Mouse (Mus musculus) myocyte (in vitro differentiated cells): ENCODE data around the gene Bahd1. TPM values are rescaled to one million over a fixed set of nuclear protein-coding genes. Genes with fewer than 3 reads are reported as not detected.

Source experiments
- H3K27me3 ChIP-seq: one replicate; pipeline ENCODE4 v1.6.1; 2011; ENCODE audit not compliant: control insufficient read depth, insufficient read depth, insufficient read length
- H3K36me3 ChIP-seq: one replicate; pipeline ENCODE4 v1.6.1; 2011; ENCODE audit not compliant: control insufficient read depth, insufficient read depth
- H3K4me2 ChIP-seq: one replicate; pipeline ENCODE4 v1.6.1; 2011; ENCODE audit warnings: low read depth, control low read depth
- H3K4me3 ChIP-seq: one replicate; pipeline ENCODE4 v1.5.1; 2011; ENCODE audit warnings: mild to moderate bottlenecking, control low read depth, moderate library complexity
- H3K79me2 ChIP-seq: one replicate; pipeline ENCODE4 v1.6.1; 2011; ENCODE audit not compliant: control insufficient read depth, insufficient read depth
- H3ac ChIP-seq: one replicate; pipeline ENCODE4 v1.6.1; 2011; ENCODE audit not compliant: control insufficient read depth, insufficient read length
- CEBPB ChIP-seq: IDR thresholded peaks from 2 replicates; pipeline ENCODE4 v1.6.1; 2011; ENCODE audit warnings: mild to moderate bottlenecking, moderate library complexity; ENCODE audit not compliant: poor library complexity, insufficient read depth, severe bottlenecking
- E2F4 ChIP-seq: IDR thresholded peaks from one replicate; pipeline ENCODE4 v1.6.1; 2011; ENCODE audit warnings: mild to moderate bottlenecking, control low read depth, moderate library complexity; ENCODE audit not compliant: insufficient read depth
- MAX ChIP-seq: IDR thresholded peaks from one replicate; pipeline ENCODE4 v1.6.1; 2011; ENCODE audit warnings: low read depth, mild to moderate bottlenecking, control low read depth
- MYOD1 ChIP-seq, 3 experiments: IDR thresholded peaks; one replicate each; pipeline ENCODE4 v1.6.1; 2011; ENCODE audit warnings: control low read depth in 2 of 3, low read depth in 2 of 3, mild to moderate bottlenecking in 2 of 3, moderate library complexity in 1 of 3; ENCODE audit not compliant: insufficient read length in 2 of 3, control insufficient read depth in 1 of 3
- MYOG ChIP-seq, 3 experiments: IDR thresholded peaks; one replicate each; pipeline ENCODE4 v1.6.1; 2011; ENCODE audit warnings: control low read depth in 2 of 3, low read depth in 2 of 3, mild to moderate bottlenecking in 2 of 3; ENCODE audit not compliant: insufficient read length in 2 of 3, control insufficient read depth in 1 of 3, insufficient read depth in 1 of 3
- POLR2A ChIP-seq: IDR thresholded peaks from one replicate; pipeline ENCODE4 v1.6.1; 2011; ENCODE audit warnings: low read depth, mild to moderate bottlenecking, control low read depth, moderate library complexity; ENCODE audit not compliant: insufficient read length
- POLR2AphosphoS2 ChIP-seq: IDR thresholded peaks from one replicate; pipeline ENCODE4 v1.6.1; 2011; ENCODE audit warnings: low read depth, control low read depth; ENCODE audit not compliant: insufficient read length
- REST ChIP-seq: IDR thresholded peaks from one replicate; pipeline ENCODE4 v1.6.1; 2011; ENCODE audit warnings: mild to moderate bottlenecking, control low read depth, moderate library complexity; ENCODE audit not compliant: insufficient read depth, insufficient read length
- SRF ChIP-seq: IDR thresholded peaks from one replicate; pipeline ENCODE4 v1.6.1; 2011; ENCODE audit warnings: low read depth; ENCODE audit not compliant: control insufficient read depth, insufficient read length
- TCF12 ChIP-seq: IDR thresholded peaks from one replicate; pipeline ENCODE4 v1.6.1; 2011; ENCODE audit warnings: mild to moderate bottlenecking, control low read depth; ENCODE audit not compliant: poor library complexity, insufficient read depth, severe bottlenecking
- TCF3 ChIP-seq: IDR thresholded peaks from one replicate; pipeline ENCODE4 v1.6.1; 2011; ENCODE audit warnings: low read depth, control low read depth; ENCODE audit not compliant: insufficient read length
- USF1 ChIP-seq: IDR thresholded peaks from one replicate; pipeline ENCODE4 v1.6.1; 2011; ENCODE audit warnings: low read depth, mild to moderate bottlenecking, control low read depth, moderate library complexity
- polyA plus RNA-seq: library from polyadenylated mRNA; unstranded; fragments of >200 nt; fragmentation: generic; extraction: Trizol; gene quantifications from one replicate; pipeline ENCODE4 v1.2.1, GENCODE M21; 2012; ENCODE audit warnings: missing spikeins

Bahd1 gene
- polyA plus RNA-seq, 1 experiment, result 12.0 TPM

- no peak for TF ChIP-seq MAX
- no peak for TF ChIP-seq REST
- no peak for TF ChIP-seq SRF
- no peak for TF ChIP-seq E2F4
- TF ChIP-seq USF1, result no peak
- TF ChIP-seq TCF12, result no peak
- TF ChIP-seq POLR2AphosphoS2, result no peak
- no peak for TF ChIP-seq POLR2A
- no peak for TF ChIP-seq MYOD1 (IDR thresholded peaks at IDR 0.05; ENCODE audit: control insufficient read depth in 1 of 3, insufficient read length in 2 of 3, low read depth in 2 of 3)
- TF ChIP-seq MYOG (IDR thresholded peaks at IDR 0.05; ENCODE audit: control insufficient read depth in 1 of 3, insufficient read depth in 1 of 3, insufficient read length in 2 of 3, low read depth in 2 of 3), result no peak
- TF ChIP-seq TCF3, result no peak
- TF ChIP-seq CEBPB, result no peak
- H3ac ChIP-seq, result no peak overlapping the region
- no peaks in the 10 kb centered on the region for H3K36me3 ChIP-seq
- H3K27me3 ChIP-seq, result no peaks in the 10 kb centered on the region
- H3K4me2 ChIP-seq, result no peak overlapping the region
- H3K4me3 ChIP-seq, result no peak overlapping the region
- H3K79me2 ChIP-seq, result peaks cover 47% of the 10 kb centered on the region
These were observed 7.6 kb downstream of the Bahd1 start for GRCm38 (mm10) chr2:118907781-118908180.

DNA sequence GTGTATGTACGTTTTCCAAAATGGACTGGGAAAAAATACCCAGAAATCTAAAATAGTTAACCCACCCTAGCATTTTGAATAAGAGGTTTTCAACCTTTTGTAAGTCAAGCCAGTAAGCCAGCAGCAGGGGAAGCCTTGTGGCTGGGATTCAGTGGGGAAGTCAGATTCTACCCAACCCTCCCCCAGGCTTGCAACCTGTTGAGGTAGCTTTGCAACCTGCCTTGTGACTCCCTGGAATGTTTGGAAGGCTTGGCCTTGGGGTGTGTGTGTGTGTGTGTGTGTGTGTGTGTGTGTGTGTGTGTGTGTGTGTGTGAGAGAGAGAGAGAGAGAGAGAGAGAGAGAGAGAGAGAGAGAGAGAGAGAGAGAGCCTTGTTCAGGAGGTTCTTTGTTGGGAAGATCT lies 9.0 kb downstream of the Bahd1 start:
- no peak overlapping the region for H3ac ChIP-seq
- peaks cover 44% of the 10 kb centered on the region for H3K79me2 ChIP-seq
- H3K36me3 ChIP-seq, result no peaks in the 10 kb centered on the region
- H3K4me2 ChIP-seq, result no peak overlapping the region
- H3K27me3 ChIP-seq, result no peaks in the 10 kb centered on the region
- no peak for TF ChIP-seq TCF3
- TF ChIP-seq MYOD1 (IDR thresholded peaks at IDR 0.05; ENCODE audit: control insufficient read depth in 1 of 3, insufficient read length in 2 of 3, low read depth in 2 of 3), result no peak
- TF ChIP-seq POLR2AphosphoS2, result no peak
- no peak for TF ChIP-seq E2F4
- no peak for TF ChIP-seq SRF
- no peak for TF ChIP-seq MAX
- TF ChIP-seq USF1, result no peak
- no peak for TF ChIP-seq CEBPB
- TF ChIP-seq TCF12, result no peak
- no peak for TF ChIP-seq REST
- TF ChIP-seq POLR2A, result no peak
- no peak for TF ChIP-seq MYOG (IDR thresholded peaks at IDR 0.05; ENCODE audit: control insufficient read depth in 1 of 3, insufficient read depth in 1 of 3, insufficient read length in 2 of 3, low read depth in 2 of 3)
- no peak overlapping the region for H3K4me3 ChIP-seq

GRCm38 (mm10) chr2:118910605-118911278 lies 10.6 kb downstream of the Bahd1 start:
- H3K36me3 ChIP-seq, result no peaks in the 10 kb centered on the region
- no peaks in the 10 kb centered on the region for H3K27me3 ChIP-seq
- no peak overlapping the region for H3K4me2 ChIP-seq
- H3K79me2 ChIP-seq, result peaks cover 28% of the 10 kb centered on the region
- no peak overlapping the region for H3ac ChIP-seq
- no peak overlapping the region for H3K4me3 ChIP-seq
- TF ChIP-seq TCF3 (no peak), MAX (no peak), MYOG (IDR thresholded peaks at IDR 0.05; ENCODE audit: control insufficient read depth in 1 of 3, insufficient read depth in 1 of 3, insufficient read length in 2 of 3, low read depth in 2 of 3) (no peak), E2F4 (no peak), REST (no peak), POLR2AphosphoS2 (no peak), CEBPB (no peak), SRF (no peak), MYOD1 (IDR thresholded peaks at IDR 0.05; ENCODE audit: control insufficient read depth in 1 of 3, insufficient read length in 2 of 3, low read depth in 2 of 3) (no peak), TCF12 (no peak), USF1 (no peak), POLR2A (no peak)

DNA sequence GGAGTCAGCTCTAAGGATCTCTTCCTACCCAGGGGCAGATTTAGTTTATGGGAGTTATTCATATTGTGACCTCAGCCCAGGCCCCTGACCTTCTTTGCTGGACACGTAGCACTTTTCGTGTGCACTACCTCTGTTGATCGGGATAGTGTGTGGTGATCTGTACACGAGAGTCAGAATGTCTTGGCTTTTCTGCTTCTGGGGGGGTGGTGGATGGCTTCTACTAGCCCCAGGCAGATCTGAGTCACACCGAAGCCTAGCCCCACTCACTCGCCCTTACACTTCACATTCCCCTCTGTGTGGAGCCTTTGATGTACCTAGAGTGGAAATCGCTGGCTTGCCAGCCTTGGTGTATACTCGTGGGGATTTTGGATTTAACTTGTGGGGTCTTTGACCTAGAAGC lies 12.5 kb downstream of the Bahd1 start:
- H3K4me3 ChIP-seq, result no peak overlapping the region
- no peak overlapping the region for H3ac ChIP-seq
- TF ChIP-seq MYOD1 (IDR thresholded peaks at IDR 0.05; ENCODE audit: control insufficient read depth in 1 of 3, insufficient read length in 2 of 3, low read depth in 2 of 3), result no peak
- TF ChIP-seq TCF12, result no peak
- TF ChIP-seq CEBPB, result no peak

More for the DNA sequence above, 12.5 kb downstream of the Bahd1 start:
- peaks cover 14% of the 10 kb centered on the region for H3K79me2 ChIP-seq
- H3K4me2 ChIP-seq, result no peak overlapping the region
- no peaks in the 10 kb centered on the region for H3K27me3 ChIP-seq
- no peaks in the 10 kb centered on the region for H3K36me3 ChIP-seq
